Mouse (Mus musculus) cerebellum, adult 8-10 months (tissue): ENCODE results near the gene Zfp991.
"Not testable (repeated sequence)": the region's sequence is repeated elsewhere in the genome, so short reads cannot be mapped to it uniquely, and the experiment has no call there.

ENCODE experiments used
- DNase-seq: peaks from one replicate; pipeline ENCODE4 v3.0.0; 2022

Gene Zfp991

GRCm38 (mm10) chr4:147186824-147187223 lies 55.0 kb downstream of the Zfp991 start:
- not testable (repeated sequence) for DNase-seq

- not testable (repeated sequence) for DNase-seq
Measured at GRCm38 (mm10) chr4:147187283-147187965, 55.6 kb downstream of the Zfp991 start.

GRCm38 (mm10) chr4:147195186-147195585 lies 63.3 kb downstream of the Zfp991 start:
- DNase-seq = not testable (repeated sequence)

GRCm38 (mm10) chr4:147197210-147197609 lies 65.4 kb downstream of the Zfp991 start:
- not testable (repeated sequence) for DNase-seq

- not testable (repeated sequence) for DNase-seq
Measured at GRCm38 (mm10) chr4:147199055-147199750, 67.4 kb downstream of the Zfp991 start.

GRCm38 (mm10) chr4:147201920-147202660 lies 70.3 kb downstream of the Zfp991 start:
- DNase-seq = not testable (repeated sequence)

- not testable (repeated sequence) for DNase-seq
Measured at GRCm38 (mm10) chr4:147212182-147212928, 80.5 kb downstream of the Zfp991 start.

- not testable (repeated sequence) for DNase-seq
Measured at GRCm38 (mm10) chr4:147214233-147214632, 82.4 kb downstream of the Zfp991 start.

- DNase-seq = not testable (repeated sequence)
Measured at GRCm38 (mm10) chr4:147217676-147218075, 85.8 kb downstream of the Zfp991 start.

GRCm38 (mm10) chr4:147219319-147220070 lies 87.7 kb downstream of the Zfp991 start:
- DNase-seq = peak; percentile 35

GRCm38 (mm10) chr4:147220226-147220625 lies 88.4 kb downstream of the Zfp991 start:
- DNase-seq = not testable (repeated sequence)

- DNase-seq = peak; percentile 22
Measured at GRCm38 (mm10) chr4:147222021-147222420, 90.2 kb downstream of the Zfp991 start.

- DNase-seq = peak; percentile 29
Measured at GRCm38 (mm10) chr4:147223778-147224435, 92.1 kb downstream of the Zfp991 start.

GRCm38 (mm10) chr4:147225616-147226015 lies 93.8 kb downstream of the Zfp991 start:
- not testable (repeated sequence) for DNase-seq

- not testable (repeated sequence) for DNase-seq
Measured at GRCm38 (mm10) chr4:147230026-147230425, 98.2 kb downstream of the Zfp991 start.
